Mouse (Mus musculus) urinary bladder, adult 18-20 months (tissue): ENCODE measurements at regions not wholly inside any gene's neighbourhood (a gene's known extent, or its start where the extent isn't known, plus 50 kb on each side); places are given as distances from the start of the nearest gene placed in this dataset.
"Not testable (repeated sequence)": the region's sequence is repeated elsewhere in the genome, so short reads cannot be mapped to it uniquely, and the experiment has no call there.

Source experiments
- DNase-seq, 2 experiments: peaks; one replicate each; pipeline ENCODE4 v3.0.0; 2022; ENCODE audit warnings: low spot score in 2 of 2, mixed read lengths in 2 of 2

DNA sequence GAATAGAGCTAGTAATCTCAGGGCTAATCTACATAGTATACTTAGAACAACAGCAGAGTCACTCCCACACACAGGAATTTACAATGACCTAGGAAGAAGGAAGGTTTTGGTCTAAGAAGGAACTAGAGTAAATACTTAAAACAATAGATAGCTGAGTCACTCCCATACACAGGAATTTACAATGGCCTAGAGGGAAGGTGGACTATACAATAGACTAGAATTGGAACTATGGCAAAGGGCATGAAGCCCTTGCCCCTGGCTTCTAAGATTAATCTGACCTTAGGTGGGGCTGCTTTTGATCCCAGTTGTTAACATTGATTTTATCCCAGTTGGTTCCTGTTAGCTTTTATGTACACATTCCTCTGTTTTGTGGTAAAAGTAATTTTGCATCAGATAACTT is 427.8 kb upstream of the Clint1 start:
- DNase-seq, result not testable (repeated sequence)

GRCm38 (mm10) chr11:45440937-45441720 is 410.7 kb upstream of the Clint1 start:
- DNase-seq, result no peak

GRCm38 (mm10) chr11:45446512-45446911 is 405.3 kb upstream of the Clint1 start:
- no peak for DNase-seq

- no peak for DNase-seq
These were observed 397.6 kb upstream of the Clint1 start for GRCm38 (mm10) chr11:45454234-45454633.

- DNase-seq, result no peak
These were observed 396.9 kb upstream of the Clint1 start for GRCm38 (mm10) chr11:45454933-45455332.

DNA sequence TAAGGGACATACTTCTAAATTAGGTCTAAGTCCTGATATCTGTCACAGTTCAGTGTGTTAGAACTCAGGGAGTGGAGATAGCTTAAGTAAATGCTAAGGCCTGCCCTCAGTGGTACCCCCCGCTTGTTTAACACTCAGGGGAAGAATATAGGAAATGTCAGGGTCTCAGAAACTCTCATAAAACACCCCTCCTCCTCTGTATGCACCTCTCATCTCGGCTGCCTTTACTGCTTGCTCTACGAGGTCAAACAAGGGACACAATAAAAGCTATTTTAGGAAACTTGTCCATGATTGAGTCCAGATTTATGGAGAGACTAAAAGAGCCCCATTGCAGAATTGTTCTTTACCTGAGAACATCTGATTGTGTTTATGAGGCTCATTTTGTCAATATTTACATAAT is 395.1 kb upstream of the Clint1 start:
- DNase-seq, result no peak

DNA sequence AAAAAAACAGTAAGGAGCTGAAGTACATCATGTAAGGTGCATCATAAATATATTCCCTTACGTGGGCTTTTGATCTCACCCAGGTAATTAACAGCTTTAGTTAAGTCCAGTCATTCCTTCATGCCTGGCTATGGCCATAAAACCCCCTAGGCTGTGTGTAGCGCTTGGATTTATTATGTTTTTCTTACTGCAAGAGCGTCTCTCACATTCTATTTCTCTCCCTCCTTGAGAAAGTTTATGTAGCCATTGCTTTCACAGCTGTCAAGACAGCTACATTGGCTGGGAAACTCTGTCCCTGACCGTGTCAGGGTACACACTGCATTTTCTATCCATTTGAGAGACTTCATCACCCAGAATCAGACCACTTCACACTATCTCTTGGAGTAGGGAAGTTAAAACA is 394.3 kb upstream of the Clint1 start:
- no peak for DNase-seq

DNA sequence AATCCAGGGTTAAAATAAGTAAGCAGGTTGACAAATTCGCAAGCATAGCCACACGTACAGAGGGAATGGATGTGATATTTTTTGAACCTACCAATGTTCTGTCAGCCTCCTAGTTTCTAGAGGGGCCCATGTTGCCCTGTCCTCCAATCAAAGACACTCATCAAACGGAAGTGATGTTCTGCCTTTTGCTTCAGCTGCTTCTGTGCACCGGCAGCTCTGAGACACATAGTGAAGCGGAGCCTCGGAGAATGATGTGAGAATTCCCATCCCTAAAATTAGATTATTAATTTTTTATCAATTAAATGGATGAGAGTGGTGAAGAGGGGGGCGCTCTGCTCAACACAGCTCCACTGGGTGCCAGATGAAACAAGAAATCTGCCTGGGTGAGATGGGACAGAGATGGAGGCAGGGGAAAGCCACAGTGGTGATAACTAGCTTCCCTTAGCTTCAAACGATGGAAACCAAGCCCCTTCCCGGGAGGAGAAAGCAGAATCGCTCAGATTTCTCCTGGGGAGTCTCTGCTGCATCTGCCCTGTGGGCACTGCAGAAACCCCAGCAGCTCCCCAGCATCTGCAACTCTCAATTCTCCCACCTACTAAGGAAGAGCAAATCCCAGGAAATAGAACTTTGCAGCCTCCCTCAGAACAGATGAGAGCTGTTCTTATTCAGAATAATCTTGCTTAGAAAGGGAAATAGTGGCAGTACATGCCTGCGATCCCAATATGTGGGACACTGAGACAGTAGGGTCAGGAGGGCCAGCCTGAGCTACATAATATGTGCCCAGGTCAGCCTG is 391.7 kb upstream of the Clint1 start:
- no peak for DNase-seq

- DNase-seq, result no peak
These were observed 387.4 kb upstream of the Clint1 start for GRCm38 (mm10) chr11:45464501-45464900.

DNA sequence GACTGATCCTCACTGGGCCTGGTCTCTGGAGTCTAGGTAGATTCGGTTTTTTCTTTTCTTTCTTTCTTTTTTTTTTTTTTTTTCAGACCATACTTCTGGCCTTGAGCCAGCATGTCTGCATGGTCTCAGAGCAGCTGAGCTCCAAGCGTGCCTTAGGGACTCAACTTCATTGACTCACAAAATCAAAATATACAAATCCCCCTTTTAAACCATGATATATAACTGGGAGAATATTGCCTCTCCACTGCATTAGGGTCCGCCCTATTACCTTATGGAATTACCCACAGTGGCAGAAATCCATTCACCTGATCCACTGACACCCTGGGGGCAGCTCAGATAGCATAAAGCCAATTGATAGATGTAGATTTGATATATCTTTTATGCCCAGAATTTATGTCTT is 385.5 kb upstream of the Clint1 start:
- DNase-seq, result no peak

- DNase-seq, result no peak
These were observed 379.7 kb upstream of the Clint1 start for GRCm38 (mm10) chr11:45472171-45472570.

DNA sequence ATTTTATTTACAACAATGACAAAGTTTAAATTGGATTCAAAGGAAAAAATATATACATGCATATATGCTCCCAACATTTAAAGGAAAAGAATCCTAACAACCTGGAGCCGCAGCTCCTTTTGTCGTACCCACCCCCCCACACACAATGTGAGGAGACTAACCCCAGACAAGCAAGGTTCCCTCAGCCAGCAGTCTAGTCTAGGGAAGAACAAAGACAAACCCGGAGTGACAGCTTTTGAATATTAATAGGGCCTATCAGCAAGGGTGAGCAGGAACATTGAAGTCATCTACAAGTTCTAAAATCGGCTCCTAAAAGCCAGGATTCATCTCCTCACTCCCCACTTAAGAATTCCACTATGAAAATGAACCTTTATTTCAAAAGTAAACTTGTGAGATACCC is 374.9 kb upstream of the Clint1 start:
- no peak for DNase-seq

GRCm38 (mm10) chr11:45485950-45486349 is 365.9 kb upstream of the Clint1 start:
- no peak for DNase-seq

GRCm38 (mm10) chr11:45491021-45491967 is 360.6 kb upstream of the Clint1 start:
- DNase-seq, result no peak

GRCm38 (mm10) chr11:45495246-45495645 is 356.6 kb upstream of the Clint1 start:
- no peak for DNase-seq

DNA sequence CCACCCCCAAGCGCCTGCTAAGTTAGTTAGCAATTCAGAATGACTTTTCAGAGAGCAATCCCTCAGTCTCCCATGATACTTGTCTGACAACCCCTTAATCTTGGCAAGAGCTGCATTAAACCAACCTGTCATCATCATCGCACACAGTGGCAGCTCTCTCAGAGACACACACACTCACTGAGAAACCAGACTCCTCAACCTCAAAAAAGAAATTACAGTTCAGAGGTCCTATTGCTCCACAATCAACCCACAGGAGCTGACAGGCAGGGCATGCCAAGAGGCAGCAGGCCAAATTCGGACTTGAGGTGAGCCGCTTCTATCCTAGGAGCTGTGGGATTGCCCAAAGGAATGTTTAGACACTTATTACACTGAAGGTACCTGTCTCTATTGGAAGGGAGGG is 343.3 kb upstream of the Clint1 start:
- no peak for DNase-seq

GRCm38 (mm10) chr11:45509278-45509677 is 342.6 kb upstream of the Clint1 start:
- DNase-seq, result no peak

GRCm38 (mm10) chr11:45514415-45515271 is 337.2 kb upstream of the Clint1 start:
- no peak for DNase-seq

- no peak for DNase-seq
These were observed 327.1 kb upstream of the Clint1 start for GRCm38 (mm10) chr11:45524720-45525119.

- DNase-seq, result no peak
These were observed 320.7 kb upstream of the Clint1 start for GRCm38 (mm10) chr11:45531044-45531626.
